Mouse (Mus musculus) ovary, postnatal 36 days (tissue): ENCODE data around the gene Stt3b.

ENCODE experiments used
- DNase-seq: peaks from one replicate; pipeline ENCODE4 v3.0.0; 2022; ENCODE audit warnings: low spot score, mixed read lengths

Stt3b gene

GRCm38 (mm10) chr9:115318621-115319375 lies 8.6 kb upstream of the Stt3b start:
- DNase-seq: no peak

DNA sequence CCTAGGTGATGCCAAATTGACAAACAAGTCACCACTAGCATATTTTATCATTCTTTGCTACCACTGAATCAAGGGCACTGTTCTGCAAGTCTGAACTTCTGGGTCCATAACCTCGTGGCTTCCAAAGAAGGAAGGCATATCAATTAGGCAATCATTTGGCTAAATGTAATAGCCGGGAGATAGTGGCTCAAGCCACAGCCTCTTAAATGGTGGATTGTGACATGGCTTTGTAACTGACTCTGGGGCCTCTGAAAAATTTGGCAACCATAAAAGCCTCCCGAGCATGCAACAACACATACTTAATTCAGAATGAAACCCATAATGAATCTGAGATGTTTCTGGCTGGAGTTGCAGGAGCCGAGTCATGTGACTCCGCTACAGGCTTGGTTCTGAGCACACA lies 6.8 kb upstream of the Stt3b start:
- DNase-seq: no peak

DNA sequence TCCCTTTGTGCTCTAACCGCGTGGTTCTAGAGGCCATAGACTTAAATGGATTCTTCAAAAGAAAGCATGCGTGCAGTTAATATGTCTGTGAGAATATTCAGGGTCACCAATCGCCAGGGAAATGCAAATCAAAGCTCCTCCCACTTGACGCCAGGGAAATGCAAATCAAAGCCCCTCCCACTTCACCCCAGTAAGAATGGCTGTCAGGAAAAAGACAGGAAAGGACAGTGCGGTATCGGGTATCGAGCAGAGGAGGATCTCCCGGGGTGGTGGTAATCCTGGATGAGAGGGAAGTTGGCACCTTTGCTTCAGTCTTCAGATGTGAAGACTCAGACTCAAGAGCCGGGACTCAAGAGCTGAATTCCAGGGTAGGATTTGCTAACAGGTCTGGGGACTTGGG lies 4.3 kb upstream of the Stt3b start:
- no peak for DNase-seq

GRCm38 (mm10) chr9:115313830-115314229 lies 3.6 kb upstream of the Stt3b start:
- DNase-seq: no peak

- no peak for DNase-seq
These were observed 951 bp upstream of the Stt3b start for GRCm38 (mm10) chr9:115311223-115311520.

DNA sequence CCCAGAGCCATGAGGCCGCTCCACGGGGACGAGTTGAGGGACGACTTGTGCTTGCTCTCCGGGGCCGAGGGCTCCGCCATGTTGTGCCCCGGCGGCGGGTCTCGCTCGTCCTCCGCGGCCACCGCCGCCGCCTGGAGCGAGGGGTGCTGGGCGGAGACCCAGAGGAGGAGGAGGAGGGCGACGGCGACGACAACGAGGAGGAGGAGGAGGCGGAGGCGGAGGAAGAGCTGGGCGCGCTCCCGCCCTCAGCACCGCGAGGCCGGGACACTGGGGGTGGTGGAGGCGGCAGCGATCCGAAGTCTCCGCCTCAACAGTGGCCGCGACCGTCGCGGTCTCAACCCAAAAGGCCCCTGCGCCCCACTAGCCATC lies 260 bp downstream of the Stt3b start:
- DNase-seq: no peak

- no peak for DNase-seq
These were observed 745 bp downstream of the Stt3b start for GRCm38 (mm10) chr9:115309381-115309971.

GRCm38 (mm10) chr9:115308941-115309380 lies 1.3 kb downstream of the Stt3b start:
- no peak for DNase-seq

DNA sequence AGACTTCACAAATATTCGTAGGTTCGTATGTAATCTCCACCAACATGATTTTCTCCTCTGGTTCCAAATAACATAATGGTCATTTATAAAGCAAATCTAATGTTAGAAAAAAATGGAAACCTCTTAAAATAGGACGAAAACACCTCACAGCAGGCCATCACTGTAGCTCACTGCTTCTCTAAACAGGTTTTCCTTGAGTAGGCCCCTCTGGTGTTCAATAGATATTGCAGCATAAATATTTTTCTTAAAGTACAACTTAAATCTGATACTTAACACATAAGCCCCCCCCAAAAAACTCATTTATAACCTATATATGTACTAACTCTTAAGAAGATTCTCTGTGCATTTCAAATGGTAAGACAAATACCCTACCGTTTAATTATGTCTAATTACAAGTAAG lies 1.8 kb downstream of the Stt3b start:
- no peak for DNase-seq

- no peak for DNase-seq
These were observed 4.0 kb downstream of the Stt3b start for GRCm38 (mm10) chr9:115306202-115306601.

GRCm38 (mm10) chr9:115304149-115304548 lies 6.1 kb downstream of the Stt3b start:
- DNase-seq: no peak

DNA sequence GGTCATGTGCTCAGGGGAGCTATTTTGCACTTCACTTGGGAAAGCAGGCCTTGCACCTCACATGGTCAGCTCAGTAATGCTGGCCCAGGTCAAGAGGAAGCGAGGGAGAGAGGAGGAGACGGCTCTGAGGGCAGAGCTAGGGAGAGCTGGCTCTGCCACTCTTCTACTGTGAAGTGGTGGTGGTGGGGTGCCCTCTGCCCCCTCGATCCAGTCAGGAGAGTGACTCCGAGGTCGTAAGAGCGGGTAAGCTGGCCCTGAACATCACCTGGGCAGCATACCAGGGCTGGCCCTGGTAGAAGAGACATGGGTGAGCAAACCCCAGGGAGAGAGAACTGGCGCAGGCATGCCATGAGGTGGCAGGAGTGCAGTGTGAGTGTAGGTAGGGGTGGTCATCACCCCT lies 8.6 kb downstream of the Stt3b start:
- no peak for DNase-seq

DNA sequence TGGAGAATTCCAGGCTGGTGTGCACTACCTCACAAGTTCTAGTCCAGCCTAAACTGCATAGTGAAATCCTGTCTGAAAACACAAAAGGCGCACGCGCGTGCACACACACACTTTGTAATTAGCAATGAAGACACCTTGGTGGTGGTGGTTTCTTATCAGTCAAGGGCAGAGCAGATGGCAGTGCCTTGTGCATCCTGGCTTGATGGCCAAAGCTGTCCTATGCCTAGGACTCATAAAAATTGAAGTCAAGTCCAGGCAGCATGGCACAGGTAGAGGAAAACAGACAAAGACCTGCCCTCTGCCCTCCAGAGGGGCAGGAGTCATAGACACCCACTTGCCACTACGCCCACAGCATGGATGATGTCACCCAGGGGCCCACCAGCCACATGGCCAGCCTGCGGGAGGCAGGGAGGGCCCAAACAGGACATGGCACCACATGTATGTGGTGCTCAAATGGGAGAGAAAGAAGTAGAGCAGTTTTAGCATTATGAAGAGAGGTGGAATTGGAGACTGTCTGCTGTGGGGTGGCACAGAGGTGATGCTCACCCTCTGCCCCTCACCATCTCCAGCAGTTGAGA lies 9.1 kb downstream of the Stt3b start:
- DNase-seq: no peak

GRCm38 (mm10) chr9:115296738-115297137 lies 13.5 kb downstream of the Stt3b start:
- no peak for DNase-seq

- no peak for DNase-seq
These were observed 16.2 kb downstream of the Stt3b start for GRCm38 (mm10) chr9:115293920-115294594.

GRCm38 (mm10) chr9:115287774-115288434 lies 22.3 kb downstream of the Stt3b start:
- no peak for DNase-seq

GRCm38 (mm10) chr9:115284385-115284784 lies 25.8 kb downstream of the Stt3b start:
- DNase-seq: no peak

DNA sequence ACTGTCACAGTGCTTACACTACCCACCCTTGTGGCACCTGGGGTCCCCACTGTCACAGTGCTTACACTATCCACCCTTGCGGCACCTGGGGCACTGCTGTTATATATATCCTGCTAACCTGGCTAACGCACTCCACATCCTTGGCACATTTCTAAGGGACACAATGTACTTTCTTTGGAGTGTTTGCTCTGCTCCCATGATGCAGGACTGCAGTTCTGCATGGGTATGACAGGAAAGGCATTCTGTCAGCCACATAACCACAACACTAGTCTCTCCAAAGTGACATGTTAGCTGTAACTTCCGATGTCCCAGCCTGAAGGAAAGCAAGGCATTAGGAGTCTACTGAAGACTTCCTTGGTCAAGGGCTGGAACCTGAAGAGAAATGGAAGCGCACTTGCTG lies 26.8 kb downstream of the Stt3b start:
- DNase-seq: no peak

DNA sequence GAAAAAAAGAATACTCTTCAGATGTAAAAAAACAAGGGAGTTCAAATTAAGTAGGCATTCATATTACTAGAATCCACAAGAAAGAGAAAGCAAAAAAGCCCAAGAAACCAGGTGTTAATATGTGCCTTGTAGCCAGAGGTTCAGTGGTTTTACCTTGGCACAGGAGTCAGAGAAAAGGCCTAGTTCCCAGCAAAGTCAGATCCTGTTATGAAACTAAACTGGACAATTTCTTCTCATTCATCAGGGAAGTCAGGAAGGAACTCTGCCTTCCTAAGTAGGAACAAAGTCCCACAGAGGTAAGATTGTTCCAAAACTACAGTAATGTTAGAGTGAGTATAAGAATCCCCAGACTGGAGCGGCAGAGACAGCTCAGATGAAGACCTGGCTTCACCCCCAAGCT lies 31.6 kb downstream of the Stt3b start:
- no peak for DNase-seq

DNA sequence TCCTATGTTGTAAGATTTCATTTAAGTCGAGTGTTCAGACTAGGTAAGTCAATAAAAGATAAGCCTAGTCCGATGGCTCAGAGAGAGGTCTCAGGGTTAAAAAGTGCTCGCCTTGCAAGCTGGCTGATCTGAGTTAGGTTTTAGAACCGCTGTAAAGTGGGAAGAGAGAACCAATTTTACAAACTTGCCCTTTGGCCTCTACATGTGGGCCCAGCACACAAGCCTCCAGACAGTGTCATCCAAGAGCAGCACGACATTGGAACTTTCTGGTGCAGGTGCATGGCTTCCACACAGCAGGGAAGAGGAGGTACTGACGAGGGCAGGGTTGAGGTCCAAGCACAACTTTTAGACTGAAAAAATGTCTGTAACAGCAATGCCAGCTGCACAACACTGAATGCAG lies 35.4 kb downstream of the Stt3b start:
- DNase-seq: no peak

DNA sequence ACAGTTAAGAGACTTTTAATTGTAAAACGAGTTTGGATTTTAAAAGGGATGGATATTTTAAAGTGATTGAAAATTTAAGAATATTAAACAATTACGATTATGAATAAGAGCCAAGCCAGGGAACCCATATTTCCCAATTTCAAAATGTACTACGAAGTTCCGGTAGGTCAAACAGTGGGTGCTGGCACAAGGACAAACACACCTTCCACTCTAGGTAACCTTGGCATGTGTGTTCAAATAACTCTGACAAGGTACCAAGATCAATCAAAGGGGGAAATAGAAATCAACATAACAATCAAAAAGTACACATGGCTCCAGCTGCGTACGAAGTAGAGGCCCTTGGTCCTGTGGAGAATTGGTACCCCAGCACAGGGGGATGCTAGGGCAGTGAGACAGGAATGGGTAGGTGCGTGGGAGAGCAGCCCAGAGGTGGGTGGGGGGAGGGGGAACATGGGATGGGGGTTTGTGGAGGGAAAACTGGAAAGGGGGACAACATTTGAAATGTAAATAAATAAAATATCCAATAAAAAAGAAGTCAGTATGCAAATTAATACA lies 37.0 kb downstream of the Stt3b start:
- no peak for DNase-seq

GRCm38 (mm10) chr9:115272451-115272850 lies 37.8 kb downstream of the Stt3b start:
- DNase-seq: peak; percentile 20
